Mouse (Mus musculus) spleen, adult 2 months (tissue): ENCODE data around the gene Ttc27. TPM values are rescaled to one million over a fixed set of nuclear protein-coding genes. Genes with fewer than 3 reads are reported as not detected.

Experiments
- DNase-seq, 2 experiments: peaks; one replicate each; pipeline versions ENCODE4 v3.0.0 to v3.0.0-alpha.2; 2012 to 2021; ENCODE audit warnings: low spot score in 2 of 2, low read depth in 1 of 2
- H3K27ac ChIP-seq: fragments of 200-500 bp; 2 replicates; pipeline ENCODE4 v1.5.1; 2012; ENCODE audit warnings: low read length, inconsistent platforms; ENCODE audit not compliant: insufficient read depth
- H3K27me3 ChIP-seq: fragments of 200-500 bp; 2 replicates; pipeline ENCODE4 v1.6.1; 2012; ENCODE audit warnings: mild to moderate bottlenecking, moderate library complexity, low read length, inconsistent platforms; ENCODE audit not compliant: control insufficient read depth, insufficient read depth
- H3K36me3 ChIP-seq: fragments of 200-500 bp; 2 replicates; pipeline ENCODE4 v1.6.1; 2012; ENCODE audit warnings: mild to moderate bottlenecking, low read length, inconsistent platforms; ENCODE audit not compliant: control insufficient read depth, insufficient read depth
- H3K4me1 ChIP-seq: fragments of 200-500 bp; 2 replicates; pipeline ENCODE4 v1.6.1; 2011; ENCODE audit warnings: inconsistent platforms; ENCODE audit not compliant: control insufficient read depth, insufficient read depth, insufficient read length
- H3K4me3 ChIP-seq: fragments of 200-500 bp; 2 replicates; pipeline ENCODE4 v1.5.1; 2011; ENCODE audit warnings: mild to moderate bottlenecking, inconsistent platforms; ENCODE audit not compliant: insufficient read depth, insufficient read length; ENCODE audit errors: extremely low read depth
- CTCF ChIP-seq: fragments of 200-500 bp; IDR thresholded peaks from 2 replicates; pipeline ENCODE4 v1.5.1; 2011; ENCODE audit warnings: mild to moderate bottlenecking, inconsistent platforms; ENCODE audit not compliant: insufficient read depth, insufficient read length, insufficient replicate concordance; ENCODE audit errors: extremely low read depth
- POLR2A ChIP-seq: fragments of 200-500 bp; IDR thresholded peaks from 2 replicates; pipeline ENCODE4 v1.6.1; 2011; ENCODE audit warnings: low read depth, low read length, inconsistent platforms
- WGBS: fragments of 180-500 bp; shearing (Covaris S2); methylation state at CpG from one replicate; pipeline ENCODE4 v1.1.7; 2018; 5-methylcytosine and 5-hydroxymethylcytosine counted together
- polyA plus RNA-seq: library from polyadenylated mRNA; depleted of rRNA; stranded (reverse); fragments of >200 nt; gene quantifications from 2 replicates; pipeline ENCODE4 v1.2.3, GENCODE M21; 2012

Ttc27 gene
- polyA plus RNA-seq, 1 experiment, result 2.4 TPM

GRCm38 (mm10) chr17:74872567-74872966 lies 155.0 kb downstream of the Ttc27 start:
- Histone ChIP-seq H3K36me3 (no peaks in the 10 kb centered on the region), H3K27ac (no peak overlapping the region), H3K4me1 (no peaks in the 10 kb centered on the region), H3K27me3 (no peaks in the 10 kb centered on the region), H3K4me3 (no peak overlapping the region)
- no peak for DNase-seq
- 51% methylated on average over 9 of the region's 9 CpGs for WGBS
- no peak for TF ChIP-seq CTCF
- TF ChIP-seq POLR2A, result no peak

DNA sequence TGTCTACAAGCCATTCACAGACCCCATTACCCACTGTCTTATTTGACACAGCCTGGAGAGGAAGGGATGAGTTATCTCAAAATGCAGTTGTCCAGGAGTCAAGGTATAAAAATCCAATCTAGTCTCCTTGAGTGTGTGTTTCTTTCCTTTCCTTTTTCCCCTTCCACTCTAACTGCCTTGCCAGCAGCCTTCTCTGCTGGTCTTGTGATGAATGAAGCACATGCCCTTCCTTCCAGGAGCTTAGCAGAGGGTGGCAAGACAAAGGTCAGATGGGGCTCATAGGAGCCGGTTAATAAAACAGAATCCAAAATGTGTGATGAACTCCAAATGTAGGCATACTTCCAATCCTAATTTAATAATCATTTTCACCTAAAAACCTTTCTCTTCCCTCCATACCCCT lies 156.2 kb downstream of the Ttc27 start:
- Histone ChIP-seq H3K4me3 (no peak overlapping the region), H3K27ac (no peak overlapping the region), H3K4me1 (no peaks in the 10 kb centered on the region), H3K36me3 (no peaks in the 10 kb centered on the region), H3K27me3 (no peaks in the 10 kb centered on the region)
- WGBS, result 97% methylated on average over 1 of the region's 1 CpGs
- no peak for DNase-seq
- TF ChIP-seq POLR2A, result no peak
- TF ChIP-seq CTCF, result no peak

DNA sequence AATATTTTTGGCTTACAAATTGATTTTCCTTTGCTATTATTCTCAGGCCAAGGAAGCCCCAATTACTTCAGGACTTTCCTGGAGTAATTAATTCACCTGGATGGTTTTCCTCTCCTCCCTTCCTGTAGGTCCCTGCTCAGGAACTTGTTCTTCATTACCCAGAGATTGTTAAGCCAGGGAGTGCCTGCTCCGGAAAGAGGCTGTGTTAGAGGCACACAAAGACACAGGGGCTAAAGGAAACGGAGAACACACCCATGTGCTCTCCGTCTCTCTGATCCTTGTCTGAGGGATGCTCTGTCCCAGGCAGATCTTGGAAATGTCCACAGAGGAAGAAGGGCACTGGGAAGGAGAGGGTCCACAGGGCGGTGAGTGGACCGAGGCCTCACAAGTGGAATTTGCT lies 158.2 kb downstream of the Ttc27 start:
- Histone ChIP-seq H3K27me3 (no peaks in the 10 kb centered on the region), H3K27ac (no peak overlapping the region), H3K4me3 (no peak overlapping the region), H3K36me3 (no peaks in the 10 kb centered on the region), H3K4me1 (no peaks in the 10 kb centered on the region)
- DNase-seq, result no peak
- WGBS, result 87% methylated on average over 5 of the region's 5 CpGs
- TF ChIP-seq POLR2A (no peak), CTCF (no peak)

DNA sequence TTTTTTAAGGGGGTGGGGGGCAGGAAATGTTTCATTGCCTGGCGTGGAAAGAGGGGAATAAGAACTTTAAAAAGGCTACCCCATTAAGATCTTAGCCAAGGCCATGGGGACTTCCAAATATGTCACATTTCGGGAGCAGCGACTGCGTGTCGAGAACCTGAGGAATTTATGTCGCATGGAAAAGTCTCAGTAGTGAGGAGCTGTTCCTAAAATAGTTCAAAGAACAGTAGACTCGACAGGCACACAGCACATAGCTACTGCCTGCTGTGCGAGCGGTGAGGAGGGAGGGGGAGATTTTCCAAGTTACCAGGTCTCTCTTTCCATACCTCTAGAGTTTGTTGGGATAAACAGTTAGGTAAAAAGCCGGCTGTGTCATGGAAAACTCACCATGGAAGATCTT lies 159.4 kb downstream of the Ttc27 start:
- no peak for TF ChIP-seq POLR2A
- TF ChIP-seq CTCF, result no peak
- Histone ChIP-seq H3K36me3 (no peaks in the 10 kb centered on the region), H3K4me1 (no peaks in the 10 kb centered on the region), H3K27ac (no peak overlapping the region), H3K4me3 (no peak overlapping the region), H3K27me3 (no peaks in the 10 kb centered on the region)
- no peak for DNase-seq
- 88% methylated on average over 10 of the region's 10 CpGs for WGBS

- Histone ChIP-seq H3K27ac (no peak overlapping the region), H3K4me1 (no peaks in the 10 kb centered on the region), H3K4me3 (no peak overlapping the region), H3K36me3 (no peaks in the 10 kb centered on the region), H3K27me3 (no peaks in the 10 kb centered on the region)
- 78% methylated on average over 7 of the region's 7 CpGs for WGBS
- no peak for TF ChIP-seq POLR2A
- TF ChIP-seq CTCF, result no peak
- no peak for DNase-seq
These were observed 162.2 kb downstream of the Ttc27 start for GRCm38 (mm10) chr17:74879768-74880167.

DNA sequence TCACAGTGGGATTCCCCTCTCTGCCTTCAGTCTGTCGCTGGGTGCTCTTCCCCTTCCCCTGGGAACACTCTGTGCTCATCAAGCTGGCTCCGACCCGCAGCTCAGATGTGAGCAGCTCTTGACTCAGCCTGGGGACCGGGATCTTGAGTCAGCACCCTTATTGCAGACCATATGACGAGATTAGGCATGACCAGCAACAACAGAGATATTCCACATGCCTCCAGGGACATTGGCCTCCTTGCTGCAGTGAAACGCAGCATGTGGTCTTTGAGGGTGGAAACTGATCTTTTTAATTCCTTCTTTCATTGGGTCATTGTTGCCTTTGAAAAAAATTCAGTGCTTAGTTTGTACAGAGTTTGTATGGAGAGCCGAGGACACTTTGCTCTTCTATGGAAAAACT lies 169.5 kb downstream of the Ttc27 start:
- no peak overlapping the region for H3K27ac ChIP-seq
- TF ChIP-seq CTCF (no peak), POLR2A (no peak)
- no peak for DNase-seq
- no peaks in the 10 kb centered on the region for H3K4me1 ChIP-seq
- 82% methylated on average over 7 of the region's 7 CpGs for WGBS
- no peaks in the 10 kb centered on the region for H3K27me3 ChIP-seq
- no peaks in the 10 kb centered on the region for H3K36me3 ChIP-seq
- no peak overlapping the region for H3K4me3 ChIP-seq

DNA sequence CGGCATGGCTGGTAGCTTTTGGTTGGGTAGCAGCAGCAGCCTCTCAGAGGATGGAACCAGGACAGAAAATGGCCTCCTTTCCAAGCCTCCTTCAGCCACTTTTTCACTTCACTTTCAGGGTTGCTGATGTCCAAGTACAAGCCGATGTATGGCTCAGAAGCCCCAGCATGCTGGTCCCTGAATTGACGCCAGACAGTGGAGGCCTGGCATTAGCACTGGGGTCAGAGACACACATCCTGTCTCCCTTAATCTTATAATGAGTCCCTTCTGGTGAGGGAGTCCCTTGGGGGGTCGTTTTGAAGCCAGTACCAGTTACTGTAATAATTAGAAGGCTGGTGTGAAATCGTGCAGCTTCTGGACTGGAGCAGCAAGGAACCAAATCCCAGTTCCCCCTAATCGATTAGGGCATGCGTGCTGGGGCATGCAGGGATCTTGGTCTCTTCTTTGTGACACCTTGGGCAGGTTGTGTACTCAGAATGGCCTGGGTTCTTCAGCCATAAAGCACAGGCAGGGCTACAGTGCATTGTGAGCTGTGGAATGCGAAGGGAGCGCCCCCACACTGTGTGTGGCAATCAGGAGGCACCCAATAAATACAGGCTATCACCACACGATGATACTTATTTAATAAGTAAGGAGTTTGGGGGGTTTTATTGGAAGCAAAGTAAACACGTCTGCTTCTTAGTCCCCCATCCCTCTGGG lies 171.5 kb downstream of the Ttc27 start:
- WGBS, result 82% methylated on average over 11 of the region's 11 CpGs
- Histone ChIP-seq H3K36me3 (no peaks in the 10 kb centered on the region), H3K27me3 (no peaks in the 10 kb centered on the region), H3K27ac (no peak overlapping the region), H3K4me3 (no peak overlapping the region), H3K4me1 (no peaks in the 10 kb centered on the region)
- DNase-seq, result no peak
- TF ChIP-seq CTCF (no peak), POLR2A (no peak)
